Mouse (Mus musculus): ENCODE data around the gene Myo1d. TPM values are rescaled to one million over a fixed set of nuclear protein-coding genes. Genes with fewer than 3 reads are reported as not detected.

Myo1d gene
- polyA plus RNA-seq, 1 experiment from 2014 or later: 2.9 TPM

DNA sequence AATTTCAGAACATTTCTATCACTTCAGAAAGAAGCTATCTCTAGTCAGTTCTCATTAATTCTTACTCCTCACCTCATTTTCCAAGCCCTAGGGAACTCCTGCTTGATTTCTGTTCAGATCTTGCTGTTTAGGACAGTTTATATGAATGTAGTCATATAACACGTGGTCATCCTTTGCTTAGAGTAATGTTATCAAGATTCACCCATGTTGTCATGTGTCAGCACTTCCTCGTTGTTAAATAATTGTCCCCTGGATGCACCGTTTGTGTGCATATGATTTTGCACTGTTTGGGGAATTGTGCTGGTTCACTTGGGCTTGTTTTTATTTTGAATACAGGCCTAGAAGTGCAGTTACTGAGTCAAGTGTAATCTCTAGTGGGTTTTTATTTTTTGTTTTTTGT lies 327.6 kb downstream of the Myo1d start:
- Histone ChIP-seq H3K4me3 (ENCODE audit: low read depth, low read length) (no peak overlapping the region), H3K4me2 (ENCODE audit: low read length) (no peak overlapping the region), H3K9ac (ENCODE audit: low read depth, low read length) (no peak overlapping the region), H3K9me3 (replicated peaks; ENCODE audit: control insufficient read depth, low read length, poor library complexity, severe bottlenecking) (no peaks in the 10 kb centered on the region), H3K27ac (ENCODE audit: low read length) (no peak overlapping the region), H3K27me3 (ENCODE audit: control insufficient read depth, insufficient read depth, low read depth, low read length) (no peaks in the 10 kb centered on the region), H3K4me1 (ENCODE audit: control insufficient read depth, insufficient read depth, low read length) (no peaks in the 10 kb centered on the region), H3K36me3 (ENCODE audit: control insufficient read depth, insufficient read depth, low read length) (peaks cover 5% of the 10 kb centered on the region; the same call in 1 of the 2 replicates)
- 88% methylated on average over 3 of the region's 3 CpGs for WGBS
- ATAC-seq: no peak

DNA sequence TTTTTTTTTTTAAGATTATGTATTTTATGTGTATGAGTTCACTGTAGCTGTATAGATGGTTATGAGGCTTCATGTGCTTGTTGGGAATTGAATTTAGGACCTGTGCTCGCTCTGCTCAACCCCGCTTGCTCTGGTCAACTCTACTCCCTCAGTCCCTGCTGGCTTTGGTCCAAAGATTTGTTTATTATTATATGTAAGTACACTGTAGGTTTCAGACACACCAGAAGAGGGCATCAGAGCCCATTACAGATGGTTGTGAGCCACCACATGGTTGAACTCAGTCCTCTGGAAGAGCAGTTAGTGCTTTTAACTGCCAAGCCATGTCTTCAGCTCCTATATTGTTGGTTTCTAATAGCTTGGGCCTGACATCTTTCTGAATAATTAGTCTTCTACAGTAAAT lies 330.0 kb downstream of the Myo1d start:
- Histone ChIP-seq H3K9me3 (replicated peaks; ENCODE audit: control insufficient read depth, low read length, poor library complexity, severe bottlenecking) (no peaks in the 10 kb centered on the region), H3K27ac (ENCODE audit: low read length) (no peak overlapping the region), H3K4me1 (ENCODE audit: control insufficient read depth, insufficient read depth, low read length) (no peaks in the 10 kb centered on the region), H3K27me3 (ENCODE audit: control insufficient read depth, insufficient read depth, low read depth, low read length) (no peaks in the 10 kb centered on the region), H3K4me2 (ENCODE audit: low read length) (no peak overlapping the region), H3K36me3 (ENCODE audit: control insufficient read depth, insufficient read depth, low read length) (peaks cover 10% of the 10 kb centered on the region; the same call in 1 of the 2 replicates), H3K9ac (ENCODE audit: low read depth, low read length) (no peak overlapping the region), H3K4me3 (ENCODE audit: low read depth, low read length) (no peak overlapping the region)
- ATAC-seq: no peak
- 92% methylated on average over 2 of the region's 2 CpGs for WGBS

DNA sequence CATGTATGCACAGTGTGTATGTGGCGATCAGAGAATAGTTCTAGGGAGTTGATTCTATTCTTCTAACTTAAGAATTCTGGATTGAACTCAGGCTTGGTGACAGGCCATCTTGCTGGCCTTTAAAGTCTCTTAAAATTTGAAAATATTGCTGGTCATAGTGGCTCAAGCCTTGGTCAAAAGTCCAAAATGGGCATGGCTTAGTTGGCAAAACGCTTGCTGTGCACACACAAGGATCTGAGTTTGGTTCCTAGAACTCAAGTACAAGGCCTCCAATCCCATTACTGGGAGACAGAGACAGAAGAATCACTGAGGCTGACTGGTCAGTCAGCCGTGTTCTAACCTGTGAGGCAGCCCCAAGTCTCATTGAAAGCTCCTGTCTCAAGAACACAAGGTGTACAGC lies 332.9 kb downstream of the Myo1d start:
- 95% methylated on average over 3 of the region's 3 CpGs for WGBS

More for the DNA sequence above, 332.9 kb downstream of the Myo1d start:
- Histone ChIP-seq H3K36me3 (ENCODE audit: control insufficient read depth, insufficient read depth, low read length) (peaks cover 11% of the 10 kb centered on the region; the same call in 1 of the 2 replicates), H3K4me2 (ENCODE audit: low read length) (no peak overlapping the region), H3K4me1 (ENCODE audit: control insufficient read depth, insufficient read depth, low read length) (no peaks in the 10 kb centered on the region), H3K9me3 (replicated peaks; ENCODE audit: control insufficient read depth, low read length, poor library complexity, severe bottlenecking) (no peaks in the 10 kb centered on the region), H3K27me3 (ENCODE audit: control insufficient read depth, insufficient read depth, low read depth, low read length) (no peaks in the 10 kb centered on the region), H3K4me3 (ENCODE audit: low read depth, low read length) (no peak overlapping the region), H3K9ac (ENCODE audit: low read depth, low read length) (no peak overlapping the region), H3K27ac (ENCODE audit: low read length) (no peak overlapping the region)
- ATAC-seq: no peak

Other genes starting within 250 kb of the Myo1d start
- gene Tmem98, start 30.1 kb upstream of the Myo1d start, polyA plus RNA-seq (2015; fragmentation: Nextera tagmentation; extraction: Ambion mirVana): 18.6 and 19.6 TPM in 2 replicates
- not detected in 2 replicates for gene Spaca3, start 78.3 kb upstream of the Myo1d start, polyA plus RNA-seq (2015; fragmentation: Nextera tagmentation; extraction: Ambion mirVana)

All from midbrain, embryonic 16.5 days (tissue).